Mouse (Mus musculus) left cerebral cortex, postnatal 25 days (tissue): ENCODE measurements at regions not wholly inside any gene's neighbourhood (a gene's known extent, or its start where the extent isn't known, plus 50 kb on each side); places are given as distances from the start of the nearest gene placed in this dataset.

ENCODE experiments used
- DNase-seq, 2 experiments: peaks; one replicate each; pipeline ENCODE4 v3.0.0; 2022; ENCODE audit warnings: low spot score in 2 of 2, mixed read lengths in 1 of 2
- intact Hi-C: fragments of 180-260 bp; cut with DNase I; formaldehyde crosslinking; loops from one replicate; pipeline ENCODE4 v1.15.1; 2025

DNA sequence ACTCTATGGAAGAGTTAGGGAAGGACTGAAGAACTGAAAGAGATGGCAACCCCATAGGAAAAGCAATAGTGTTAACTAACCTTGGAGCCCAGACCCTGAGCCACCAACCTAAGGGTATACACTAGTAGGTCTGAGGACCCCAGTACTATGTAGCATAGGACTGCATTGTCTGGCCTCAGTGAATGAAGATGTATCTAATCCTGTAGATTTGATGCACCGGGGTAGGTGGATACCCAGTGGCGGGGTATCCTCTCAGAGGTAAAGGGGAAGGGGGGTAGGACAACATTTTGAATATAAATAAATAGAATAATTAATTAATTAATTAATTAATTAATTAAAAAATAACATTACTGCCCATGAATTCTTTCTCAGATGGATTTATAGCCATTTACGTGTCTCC is 387.9 kb upstream of the 4921530L21Rik start:
- intact Hi-C loops: no loop called here

DNA sequence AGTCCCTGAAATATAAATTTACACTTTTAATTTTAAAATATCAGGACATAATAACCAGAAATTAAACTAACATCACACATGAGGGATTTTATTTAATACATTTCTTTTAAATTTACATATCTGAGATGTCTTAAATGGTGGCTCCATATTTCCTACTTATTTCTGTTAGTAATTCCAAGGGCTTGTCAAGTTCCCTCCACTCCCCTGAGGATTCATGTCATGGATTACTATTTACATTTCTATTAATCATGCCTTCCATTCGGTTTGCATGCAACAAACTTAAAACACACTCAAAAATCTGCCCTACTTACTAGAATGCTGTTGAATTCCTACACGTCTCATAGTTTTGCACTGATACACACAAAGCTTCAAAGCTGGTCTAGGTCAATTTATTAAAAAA is 387.1 kb upstream of the 4921530L21Rik start:
- no peak for DNase-seq
- intact Hi-C loops: no loop called here

More for the DNA sequence above, 387.9 kb upstream of the 4921530L21Rik start:
- no peak for DNase-seq

GRCm38 (mm10) chr14:95515072-95515471 is 366.0 kb upstream of the 4921530L21Rik start:
- DNase-seq: no peak
- intact Hi-C loops: no loop called here

GRCm38 (mm10) chr14:95518837-95519236 is 362.2 kb upstream of the 4921530L21Rik start:
- intact Hi-C loops: no loop called here
- no peak for DNase-seq

DNA sequence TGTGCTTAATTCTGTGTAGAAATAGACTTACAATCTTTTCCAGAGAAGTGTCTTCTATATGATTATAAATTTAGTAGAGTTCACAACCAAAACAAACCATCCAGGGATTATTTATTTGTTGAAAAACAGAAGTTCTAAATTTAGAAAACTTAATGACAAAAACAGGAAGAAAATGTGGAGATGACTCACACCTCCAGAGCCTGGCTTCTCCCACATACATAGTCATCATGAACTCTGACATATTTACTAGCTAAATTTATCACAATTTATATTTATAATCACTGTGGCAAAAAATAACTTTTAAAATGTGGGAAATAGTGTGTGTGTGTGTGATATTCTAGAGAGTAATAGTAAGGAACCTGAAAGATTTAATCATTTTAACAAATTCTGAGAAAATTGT is 337.2 kb upstream of the 4921530L21Rik start:
- DNase-seq: no peak
- intact Hi-C loops: no loop called here

DNA sequence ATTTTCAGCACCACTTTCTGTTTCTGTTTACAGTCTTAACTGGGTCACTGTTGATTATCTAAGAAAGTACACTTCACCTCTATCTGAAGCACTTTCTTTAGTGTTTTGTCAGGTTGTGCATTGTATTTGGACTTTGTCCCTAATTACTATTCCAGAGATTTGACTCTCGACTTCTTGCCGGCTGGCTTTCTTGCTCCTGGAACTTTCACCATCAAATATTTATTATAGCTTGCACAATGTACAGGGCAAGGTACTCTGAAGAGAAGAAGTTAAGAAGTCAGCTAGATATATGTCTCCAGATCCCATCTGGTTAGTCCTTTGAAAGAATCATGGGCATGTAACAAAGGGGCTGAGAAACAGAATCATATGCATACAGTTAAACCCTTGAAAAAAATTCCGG is 290.0 kb upstream of the 4921530L21Rik start:
- DNase-seq: no peak
- intact Hi-C loops: no loop called here

- intact Hi-C loops: no loop called here
- no peak for DNase-seq
These were observed 284.7 kb upstream of the 4921530L21Rik start for GRCm38 (mm10) chr14:95596385-95596784.

DNA sequence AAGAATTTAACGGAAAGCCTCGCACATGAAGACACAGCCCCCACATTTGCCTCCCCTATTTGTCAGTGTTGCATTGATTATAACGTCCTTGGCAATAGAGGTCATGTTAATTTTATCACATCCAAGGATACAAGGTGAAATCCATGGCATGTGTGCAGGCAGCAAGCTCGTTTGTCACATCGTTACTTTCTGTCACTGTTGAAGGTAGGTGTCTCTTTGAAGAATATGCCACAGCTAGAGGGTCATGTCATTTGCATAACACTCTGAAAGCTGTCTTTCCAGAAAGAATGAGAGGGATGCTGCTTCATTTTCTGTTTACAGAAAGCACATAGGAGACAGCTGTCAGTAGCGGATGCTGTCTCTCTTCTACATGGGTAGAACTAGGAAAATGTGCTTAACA is 235.1 kb upstream of the 4921530L21Rik start:
- intact Hi-C loops: no loop called here
- DNase-seq: no peak

- DNase-seq: no peak
- intact Hi-C loops: no loop called here
These were observed 221.5 kb upstream of the 4921530L21Rik start for GRCm38 (mm10) chr14:95659552-95659951.

GRCm38 (mm10) chr14:95660862-95661261 is 220.2 kb upstream of the 4921530L21Rik start:
- no peak for DNase-seq
- intact Hi-C loops: no loop called here

GRCm38 (mm10) chr14:95661416-95661815 is 219.6 kb upstream of the 4921530L21Rik start:
- no peak for DNase-seq
- intact Hi-C loops: no loop called here

DNA sequence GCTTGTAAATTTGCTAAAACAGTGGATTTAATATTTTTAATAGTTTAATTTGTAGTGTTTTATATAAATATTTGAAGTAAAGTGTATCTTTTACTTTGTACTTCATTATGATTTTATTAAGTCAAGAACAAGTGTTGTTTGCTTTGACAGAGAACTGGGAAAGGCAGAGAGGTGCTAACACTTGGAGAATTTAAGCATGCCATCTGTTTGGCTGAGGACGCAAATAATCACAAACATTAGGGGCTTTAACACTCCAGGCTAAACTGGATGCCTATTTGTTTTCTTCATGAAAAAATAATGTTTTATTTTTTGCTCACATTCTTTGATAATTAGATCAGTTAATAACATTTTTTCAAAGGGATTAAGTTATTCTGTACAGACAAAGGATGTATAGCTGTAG is 193.6 kb upstream of the 4921530L21Rik start:
- intact Hi-C loops: no loop called here
- DNase-seq: no peak

DNA sequence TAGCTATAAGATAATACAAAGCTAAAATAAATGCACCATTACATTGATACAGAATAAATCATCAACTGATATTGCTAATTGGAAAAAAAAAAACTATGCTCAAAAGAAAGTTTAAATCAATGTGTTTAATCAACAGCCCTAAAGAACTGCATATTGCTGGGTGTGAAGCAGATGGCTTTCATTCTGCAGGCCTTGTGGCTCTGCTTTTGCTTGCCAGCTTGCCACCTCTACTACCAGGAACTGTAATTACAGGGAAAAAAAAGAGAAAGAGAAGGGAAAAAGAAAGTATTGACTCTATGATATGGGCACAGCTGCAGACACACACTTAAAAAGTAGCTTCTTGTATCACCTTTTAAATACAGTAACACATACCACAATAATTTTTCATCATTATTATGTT is 192.4 kb upstream of the 4921530L21Rik start:
- intact Hi-C loops: no loop called here
- DNase-seq: no peak

DNA sequence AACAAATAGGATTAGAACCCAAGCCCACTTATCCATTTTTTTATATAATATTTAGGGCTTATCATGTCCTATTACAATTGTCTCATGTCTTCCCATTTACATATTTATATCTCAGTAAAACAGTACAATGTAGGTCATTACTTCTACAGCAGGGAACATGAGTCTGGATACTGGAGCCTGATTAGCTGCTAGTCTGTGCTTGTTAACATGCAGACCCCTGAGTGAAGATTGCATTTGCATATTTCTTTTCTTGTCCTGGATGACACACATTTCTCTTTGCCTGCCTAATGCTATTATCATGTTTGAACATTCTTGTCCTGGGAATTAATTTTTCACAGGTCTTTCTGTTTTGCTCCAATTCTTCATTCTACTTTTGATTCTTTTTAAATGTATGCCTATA is 155.0 kb upstream of the 4921530L21Rik start:
- DNase-seq: no peak
- intact Hi-C loops: no loop called here

GRCm38 (mm10) chr14:95775737-95776136 is 105.3 kb upstream of the 4921530L21Rik start:
- intact Hi-C loops: loop anchor here (5.0 kb wide), 1 partner anchor 1868 kb away; no protein-coding TSS in a partner anchor

GRCm38 (mm10) chr14:95777439-95777838 is 103.6 kb upstream of the 4921530L21Rik start:
- peak in 1 of 2 experiments; percentile 38 for DNase-seq
- intact Hi-C loops: loop anchor here (5.0 kb wide), 1 partner anchor 1870 kb away; no protein-coding TSS in a partner anchor

More at GRCm38 (mm10) chr14:95775737-95776136, 105.3 kb upstream of the 4921530L21Rik start:
- DNase-seq: no peak
